Mouse (Mus musculus) heart, adult 2 months (tissue): ENCODE data around the gene Ano1.

Source experiments
- CTCF ChIP-seq: fragments of 200-600 bp; IDR thresholded peaks from 2 replicates; pipeline ENCODE4 v1.8.1; 2022; ENCODE audit warnings: antibody characterized with exemption, mild to moderate bottlenecking, moderate library complexity
- EP300 ChIP-seq: fragments of 200-500 bp; IDR thresholded peaks from 2 replicates; pipeline ENCODE4 v1.6.1; 2011; ENCODE audit warnings: low read depth, low read length, control low read depth; ENCODE audit not compliant: insufficient read depth
- POLR2A ChIP-seq: fragments of 200-500 bp; IDR thresholded peaks from 2 replicates; pipeline ENCODE4 v1.6.1; 2011; ENCODE audit warnings: mild to moderate bottlenecking, low read depth, low read length, control low read depth; ENCODE audit not compliant: insufficient read depth

GRCm38 (mm10) chr7:144589508-144589907 lies 162.3 kb downstream of the Ano1 start:
- TF ChIP-seq CTCF (0 out of 2 replicates have a peak, but pooled peaks have one; percentile 18), EP300 (no peak), POLR2A (no peak)
